Mouse (Mus musculus) small intestine, adult 2 months (tissue): ENCODE data around the gene Hat1. TPM values are rescaled to one million over a fixed set of nuclear protein-coding genes. Genes with fewer than 3 reads are reported as not detected.

Experiments used
- H3K27ac ChIP-seq: fragments of 200-500 bp; 2 replicates; pipeline ENCODE4 v1.5.1; 2012; ENCODE audit warnings: low read depth, low read length, control low read depth, inconsistent platforms; ENCODE audit not compliant: insufficient read depth
- H3K27me3 ChIP-seq: fragments of 200-500 bp; 2 replicates; pipeline ENCODE4 v1.6.1; 2012; ENCODE audit warnings: mild to moderate bottlenecking, moderate library complexity, low read length, inconsistent platforms; ENCODE audit not compliant: control insufficient read depth, insufficient read depth
- H3K36me3 ChIP-seq: fragments of 200-500 bp; 2 replicates; pipeline ENCODE4 v1.6.1; 2012; ENCODE audit warnings: mild to moderate bottlenecking, low read length, control low read depth, inconsistent platforms; ENCODE audit not compliant: control insufficient read depth, insufficient read depth
- H3K4me1 ChIP-seq: fragments of 200-500 bp; 2 replicates; pipeline ENCODE4 v1.6.1; 2012; ENCODE audit warnings: low read length, inconsistent platforms, mixed read lengths; ENCODE audit not compliant: control insufficient read depth, insufficient read depth, insufficient read length
- H3K4me3 ChIP-seq: fragments of 200-500 bp; 2 replicates; pipeline ENCODE4 v1.5.1; 2012; ENCODE audit warnings: low read depth, mild to moderate bottlenecking, control low read depth, inconsistent platforms, low read length, moderate library complexity
- CTCF ChIP-seq: fragments of 200-500 bp; IDR thresholded peaks from 2 replicates; pipeline ENCODE4 v1.5.1; 2012; ENCODE audit warnings: low read depth, mild to moderate bottlenecking, control low read depth, inconsistent platforms, low read length, moderate library complexity, mixed read lengths; ENCODE audit not compliant: insufficient replicate concordance, insufficient read length; ENCODE audit errors: extremely low read depth
- POLR2A ChIP-seq: fragments of 200-500 bp; IDR thresholded peaks from 2 replicates; pipeline ENCODE4 v1.6.1; 2012; ENCODE audit warnings: low read depth, mild to moderate bottlenecking, control low read depth, inconsistent platforms, low read length, moderate library complexity
- WGBS: fragments of 180-500 bp; shearing (Covaris S2); methylation state at CpG from one replicate; pipeline ENCODE4 v1.1.7; 2018; 5-methylcytosine and 5-hydroxymethylcytosine counted together
- polyA plus RNA-seq: library from polyadenylated mRNA; depleted of rRNA; stranded (reverse); fragments of >200 nt; gene quantifications from 2 replicates; pipeline ENCODE4 v1.2.3, GENCODE M21; 2012

Hat1 gene
- polyA plus RNA-seq, 1 experiment = 0.62 TPM

DNA sequence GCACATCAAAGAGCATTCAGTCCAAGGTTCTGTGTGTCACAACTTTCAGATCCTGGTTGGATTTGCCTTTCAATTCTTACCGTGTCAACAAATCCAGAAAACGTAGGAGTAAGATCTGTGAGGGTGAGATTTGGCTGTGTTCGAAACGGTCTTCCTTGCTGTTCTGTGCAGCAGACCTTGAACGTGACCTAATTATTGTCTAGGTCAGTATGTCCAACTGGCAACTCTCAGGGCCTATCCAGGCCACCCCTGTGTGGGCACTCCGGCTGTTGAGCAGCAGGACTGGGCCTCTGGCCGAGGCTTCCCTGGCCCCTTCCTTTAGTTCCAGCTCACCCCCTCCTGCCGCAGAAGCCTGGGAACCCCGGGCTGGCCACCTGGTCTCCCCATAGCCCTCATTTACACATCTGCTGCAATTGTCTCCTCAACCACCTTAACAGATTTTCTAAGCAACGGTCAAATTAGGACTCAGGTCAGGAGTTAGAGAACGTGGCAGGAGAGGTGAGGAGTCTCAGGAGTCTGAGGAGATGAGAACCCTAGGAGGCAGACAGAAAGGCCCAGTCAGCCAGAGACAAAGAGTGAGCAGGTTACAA lies 78.2 kb downstream of the Hat1 start:
- TF ChIP-seq POLR2A (no peak), CTCF (no peak)
- WGBS = 82% methylated on average over 11 of the region's 11 CpGs
- Histone ChIP-seq H3K27ac (no peak overlapping the region), H3K4me3 (no peak overlapping the region), H3K27me3 (no peaks in the 10 kb centered on the region), H3K36me3 (no peaks in the 10 kb centered on the region), H3K4me1 (no peaks in the 10 kb centered on the region)

- 84% methylated on average over 6 of the region's 6 CpGs for WGBS
- no peak overlapping the region for H3K27ac ChIP-seq
- no peak overlapping the region for H3K4me3 ChIP-seq
- H3K4me1 ChIP-seq = no peaks in the 10 kb centered on the region
- TF ChIP-seq CTCF = no peak
- no peaks in the 10 kb centered on the region for H3K36me3 ChIP-seq
- no peaks in the 10 kb centered on the region for H3K27me3 ChIP-seq
These were observed 82.3 kb downstream of the Hat1 start for GRCm38 (mm10) chr2:71471094-71471493.

DNA sequence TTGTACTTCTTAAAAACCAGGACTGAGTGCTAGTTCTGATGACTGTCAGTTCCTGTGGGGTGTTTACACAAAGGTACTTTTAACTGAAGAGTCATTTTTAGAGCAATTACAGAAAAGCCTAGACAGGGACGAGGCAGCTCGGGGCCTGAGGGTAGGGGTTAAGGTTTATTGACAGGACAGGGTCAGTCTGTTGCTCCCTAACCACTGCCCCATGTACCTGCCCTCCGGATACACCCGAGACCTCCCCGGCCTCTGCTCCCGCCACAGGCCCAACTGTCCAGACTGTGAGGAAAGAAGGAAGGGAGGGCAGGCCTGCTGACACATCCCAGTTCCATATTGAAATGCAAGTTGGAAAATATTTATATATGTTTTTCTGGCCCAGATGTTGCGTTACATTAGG lies 85.1 kb downstream of the Hat1 start:
- Histone ChIP-seq H3K36me3 (no peaks in the 10 kb centered on the region), H3K27me3 (no peaks in the 10 kb centered on the region), H3K27ac (no peak overlapping the region), H3K4me1 (no peaks in the 10 kb centered on the region), H3K4me3 (no peak overlapping the region)
- TF ChIP-seq CTCF = no peak
- TF ChIP-seq POLR2A = no peak
- 77% methylated on average over 7 of the region's 7 CpGs for WGBS

DNA sequence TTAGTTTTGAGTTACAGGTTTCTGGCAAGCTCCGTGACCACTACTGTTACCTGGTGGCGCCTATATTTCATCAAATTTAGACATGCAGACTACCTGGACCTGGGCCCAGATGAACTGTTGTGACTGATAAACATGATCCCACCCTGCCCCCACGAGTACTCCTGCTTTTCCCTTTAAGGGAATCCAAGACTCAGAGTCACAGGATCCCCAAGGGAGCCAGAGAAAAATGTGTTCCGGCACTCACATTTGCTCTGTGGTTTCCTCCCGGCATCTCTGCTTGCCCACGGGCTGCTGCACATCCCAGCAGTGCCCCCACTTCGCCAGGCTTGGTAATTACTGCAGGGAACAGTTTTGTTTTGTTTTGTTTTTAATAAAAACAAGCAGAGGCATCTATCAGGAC lies 85.6 kb downstream of the Hat1 start:
- H3K4me3 ChIP-seq = no peak overlapping the region
- no peak overlapping the region for H3K27ac ChIP-seq
- 73% methylated on average over 7 of the region's 7 CpGs for WGBS
- H3K36me3 ChIP-seq = no peaks in the 10 kb centered on the region
- no peaks in the 10 kb centered on the region for H3K4me1 ChIP-seq
- TF ChIP-seq CTCF = no peak
- TF ChIP-seq POLR2A = no peak
- no peaks in the 10 kb centered on the region for H3K27me3 ChIP-seq

DNA sequence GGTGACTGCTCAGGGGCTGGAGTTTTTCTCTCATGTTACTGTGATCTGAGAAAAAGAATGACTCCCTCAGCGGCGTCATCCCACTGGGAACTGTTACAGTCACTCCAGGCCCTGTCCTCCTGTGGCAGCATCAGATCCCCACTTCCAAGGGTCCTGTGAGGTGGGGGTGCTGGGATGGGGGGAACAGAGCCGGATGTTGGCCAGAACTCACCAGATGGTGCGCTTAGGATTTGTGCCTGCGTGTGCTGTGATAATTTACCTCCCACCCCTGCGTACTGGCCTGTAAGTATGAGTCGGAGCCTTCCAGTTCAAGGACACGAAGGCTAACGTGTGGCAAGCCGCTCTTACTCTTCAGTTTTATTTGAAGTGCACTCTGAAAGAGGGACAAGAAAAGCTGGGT lies 86.6 kb downstream of the Hat1 start:
- 90% methylated on average over 10 of the region's 10 CpGs for WGBS
- H3K4me3 ChIP-seq = no peak overlapping the region
- H3K27me3 ChIP-seq = no peaks in the 10 kb centered on the region
- TF ChIP-seq CTCF (no peak), POLR2A (no peak)
- no peaks in the 10 kb centered on the region for H3K4me1 ChIP-seq
- H3K27ac ChIP-seq = no peak overlapping the region
- no peaks in the 10 kb centered on the region for H3K36me3 ChIP-seq

DNA sequence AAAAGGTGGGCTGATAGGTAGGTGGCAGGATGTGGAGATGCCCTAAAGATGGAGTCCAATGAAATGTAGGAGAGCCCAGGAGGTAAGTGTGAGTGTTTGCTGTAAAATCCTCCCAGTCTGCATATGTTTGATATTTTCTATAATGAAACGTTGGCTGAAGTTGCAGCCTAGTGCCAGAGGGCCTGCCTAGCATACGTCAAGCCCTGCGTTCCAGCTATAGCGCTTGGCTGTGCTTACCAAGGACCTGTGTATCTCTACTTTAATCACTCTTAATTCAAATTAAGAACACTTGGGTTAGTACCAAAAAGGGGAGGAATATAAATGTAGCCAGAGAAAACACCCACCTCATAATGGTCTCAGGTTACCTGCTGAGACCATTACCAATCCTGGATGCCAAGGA lies 87.0 kb downstream of the Hat1 start:
- Histone ChIP-seq H3K4me1 (no peaks in the 10 kb centered on the region), H3K27me3 (no peaks in the 10 kb centered on the region), H3K36me3 (no peaks in the 10 kb centered on the region), H3K4me3 (no peak overlapping the region), H3K27ac (no peak overlapping the region)
- TF ChIP-seq POLR2A = no peak
- no peak for TF ChIP-seq CTCF
- WGBS = 94% methylated on average over 4 of the region's 4 CpGs

- no peak overlapping the region for H3K27ac ChIP-seq
- TF ChIP-seq CTCF (no peak), POLR2A (no peak)
- H3K36me3 ChIP-seq = no peaks in the 10 kb centered on the region
- no peaks in the 10 kb centered on the region for H3K4me1 ChIP-seq
- no peaks in the 10 kb centered on the region for H3K27me3 ChIP-seq
- no peak overlapping the region for H3K4me3 ChIP-seq
These were observed 89.0 kb downstream of the Hat1 start for GRCm38 (mm10) chr2:71477787-71478186.

- Histone ChIP-seq H3K4me3 (no peak overlapping the region), H3K4me1 (no peaks in the 10 kb centered on the region), H3K36me3 (no peaks in the 10 kb centered on the region), H3K27ac (no peak overlapping the region), H3K27me3 (no peaks in the 10 kb centered on the region)
- WGBS = 80% methylated on average over 7 of the region's 7 CpGs
- TF ChIP-seq CTCF = no peak
- TF ChIP-seq POLR2A = no peak
These were observed 91.2 kb downstream of the Hat1 start for GRCm38 (mm10) chr2:71479917-71480316.
